29 mouse cellular contexts compared by ENCODE assay signal in the genomic region with DNA sequence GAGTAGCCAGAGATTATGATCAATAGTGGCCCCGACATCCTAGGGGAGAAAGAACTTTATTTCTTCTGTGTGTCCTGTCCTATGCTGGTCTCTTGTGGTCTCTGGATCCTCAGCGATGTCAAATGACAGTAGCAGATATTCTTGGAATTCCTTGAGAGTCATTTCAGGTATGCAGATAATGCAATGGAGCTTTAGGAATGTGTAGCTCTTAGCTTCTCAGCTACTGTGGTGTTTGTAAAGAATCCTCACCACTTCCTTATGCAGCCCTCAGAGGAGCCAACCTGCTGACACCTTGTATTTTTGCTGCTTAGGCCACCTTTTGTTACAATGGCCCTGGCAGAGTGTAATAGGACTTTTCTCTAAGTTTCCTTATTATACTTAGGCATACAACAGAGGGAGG. TPM values are rescaled to one million over a fixed set of nuclear protein-coding genes. Genes with fewer than 3 reads are reported as not detected.
DNase-seq lines count a peak whose midpoint lies in the region; ATAC-seq and TF ChIP-seq lines count a peak whose summit lies in the region.
"Had no signal": no experiment of that assay in that cellular context is flagged by ENCODE, and none has a peak within 500 bp of the region (broad histone marks: within the 10 kb centered on the region; RNA-seq: fewer than 3 reads in every experiment).

No protein-coding gene starts in this region.

- CTCF ChIA-PET in Patski (lab: Charles Lee) = no interaction called here

- H3K27me3 ChIP-seq in Patski = no peaks in the 10 kb centered on the region
- H3K27me3 ChIP-seq: CH12.LX had no signal

- in situ Hi-C loops in Patski (cut with MboI; ENCODE audit: low pct_unique_long_range_greater_than_20kb) = no loop called here

- TF ChIP-seq CTCF in Patski (IDR thresholded peaks at IDR 0.05) = no peak

- POLR2A ChIA-PET in Patski (lab: Charles Lee) = no interaction called here

- intact Hi-C loops in left cerebral cortex, postnatal 10 days (cut with DNase I) = no loop called here

- DNase-seq in Muller cell, postnatal 12 days (ENCODE audit: inconsistent ontology term) = peak; percentile 16
- DNase-seq in Patski (ENCODE audit: low read depth, low spot score) (no peak), adipocyte (ENCODE audit: low spot score) (no peak)
- peak; percentile 2 for DNase-seq in mesoderm, embryonic 11.5 days (ENCODE audit: low read depth, low spot score)
- no peak for DNase-seq in cerebellum, postnatal 25 days
- no peak for DNase-seq in left cerebral cortex, postnatal 10 days (ENCODE audit: extremely low spot score in 1 of 2, low spot score in 2 of 2)
- DNase-seq: adrenal gland, adult 2 months; adrenal gland, adult 8-10 months; adrenal gland, postnatal 10 days; adrenal gland, postnatal 14 days; adrenal gland, postnatal 25 days; adrenal gland, postnatal 36 days; B cell, adult 2 months; cerebellum, adult 11 months; cerebellum, adult 11-12 months; cerebellum, adult 18-20 months; cerebellum, adult 2 months; cerebellum, adult 8-10 months; cerebellum, adult 9-10 months had no signal

- ATAC-seq in Patski = peak; percentile 92
- ATAC-seq: activated CD4-positive, CD25-positive, alpha-beta regulatory T cell, adult 4 months; CD4-positive, CD25-positive, alpha-beta regulatory T cell, adult 4 months had no signal

RNA-seq across cellular contexts. Expression of a gene that starts 4.4 kb away (rescaled TPM):
- polyA plus RNA-seq in Patski (2021) = not detected
- not detected for total RNA-seq in left cerebral cortex, postnatal 10 days (2021)
- total RNA-seq: adrenal gland, adult 18-20 months; adrenal gland, postnatal 4 days; CH12.LX had no signal
- polyA plus RNA-seq: activated CD4-positive, CD25-positive, alpha-beta regulatory T cell, adult 4 months; C2C12; CD4-positive, CD25-positive, alpha-beta regulatory T cell, adult 4 months; cerebellum, adult 2 months; G1E had no signal

RNA-seq across cellular contexts. Expression of a gene that starts 7.5 kb away (rescaled TPM):
- polyA plus RNA-seq in Patski (2021) = 97.7 TPM
- total RNA-seq in left cerebral cortex, postnatal 10 days (2021) = 10 to 100 TPM; 54.1 to 58.3 TPM

RNA-seq across cellular contexts. Expression of a gene that starts 51.1 kb away (rescaled TPM):
- 11.6 TPM for polyA plus RNA-seq in Patski (2021)
- 1 to 10 TPM; 1.9 to 2.2 TPM for total RNA-seq in left cerebral cortex, postnatal 10 days (2021)

RNA-seq across cellular contexts. Expression of a gene that starts 51.4 kb away (rescaled TPM):
- not detected for polyA plus RNA-seq in Patski (2021)
- total RNA-seq in left cerebral cortex, postnatal 10 days (2021) = not detected
- total RNA-seq: adrenal gland, adult 18-20 months; adrenal gland, adult 2 months; adrenal gland, adult 8-10 months; adrenal gland, postnatal 10 days; adrenal gland, postnatal 14 days; adrenal gland, postnatal 25 days; adrenal gland, postnatal 36 days; adrenal gland, postnatal 4 days; CH12.LX; ES-E14; MEL had no signal
- polyA plus RNA-seq: adrenal gland, adult 2 months; brain, embryonic 14.5 days; C2C12; cerebellum, adult 2 months; G1E had no signal

Comparison
In these comparisons a context has a peak if more than half of its experiments do, and no peak if none do; other contexts are left out.
1. DNase-seq: peak in Muller cell, postnatal 12 days (single experiment) and mesoderm, embryonic 11.5 days (single experiment); none in Patski (single experiment), adipocyte (single experiment), cerebellum, postnatal 25 days (0 of 2) and left cerebral cortex, postnatal 10 days (0 of 2).